Mouse (Mus musculus) embryonic facial prominence, embryonic 11.5 days (tissue): ENCODE measurements at regions not wholly inside any gene's neighbourhood (a gene's known extent, or its start where the extent isn't known, plus 50 kb on each side); places are given as distances from the start of the nearest gene placed in this dataset.
A peak's percentile ranks its signal among the peaks of the same experiment; 100 is the strongest.

Source experiments
- ATAC-seq: fragments of 200-750 bp; cut with Nextera tagmentation; replicated peaks from 2 replicates; pipeline ENCODE4 v1.8.0; 2017; ENCODE audit warnings: low read depth; ENCODE audit not compliant: insufficient number of reproducible peaks, low FRiP score, low TSS enrichment
- DNase-seq: peaks from one replicate; pipeline ENCODE4 v3.0.0-alpha.2; 2015; ENCODE audit warnings: low spot score
- H3K27ac ChIP-seq: fragments of 300-500 bp; sonication (generic); replicated peaks from 2 replicates; pipeline ENCODE4 v1.5.1; 2014; ENCODE audit warnings: mild to moderate bottlenecking, low read depth, low read length, control low read depth
- H3K27me3 ChIP-seq: fragments of 300-500 bp; sonication (generic); 2 replicates; pipeline ENCODE4 v1.6.1; 2014; ENCODE audit warnings: mild to moderate bottlenecking, low read length, moderate library complexity, mixed read lengths; ENCODE audit not compliant: control insufficient read depth, insufficient read depth
- H3K36me3 ChIP-seq: fragments of 300-500 bp; sonication (generic); replicated peaks from 2 replicates; pipeline ENCODE4 v1.6.1; 2014; ENCODE audit warnings: low read depth, mild to moderate bottlenecking, low read length, moderate library complexity, mixed read lengths; ENCODE audit not compliant: control insufficient read depth, insufficient read depth
- H3K4me1 ChIP-seq: fragments of 300-500 bp; sonication (generic); 2 replicates; pipeline ENCODE4 v1.6.1; 2014; ENCODE audit warnings: low read length, mixed read lengths; ENCODE audit not compliant: control insufficient read depth, insufficient read depth
- H3K4me2 ChIP-seq: fragments of 300-500 bp; sonication (generic); 2 replicates; pipeline ENCODE4 v1.6.1; 2014; ENCODE audit warnings: low read depth, mild to moderate bottlenecking, control low read depth, low read length, moderate library complexity
- H3K4me3 ChIP-seq: fragments of 300-500 bp; sonication (generic); 2 replicates; pipeline ENCODE4 v1.5.1; 2014; ENCODE audit warnings: low read depth, low read length, control low read depth
- H3K9ac ChIP-seq: fragments of 300-500 bp; sonication (generic); replicated peaks from 2 replicates; pipeline ENCODE4 v1.6.1; 2014; ENCODE audit warnings: mild to moderate bottlenecking, control low read depth, low read length
- H3K9me3 ChIP-seq: fragments of 300-500 bp; sonication (generic); replicated peaks from 2 replicates; pipeline ENCODE4 v1.6.1; 2016; ENCODE audit warnings: mild to moderate bottlenecking, low read length, inconsistent platforms, mixed read lengths; ENCODE audit not compliant: control insufficient read depth
- WGBS: fragments of 180-500 bp; shearing (Covaris S2); extraction: QIAGEN DNeasy Blood & Tissue Kit; methylation state at CpG from one replicate; pipeline ENCODE4 v1.1.7; 2014; 5-methylcytosine and 5-hydroxymethylcytosine counted together

DNA sequence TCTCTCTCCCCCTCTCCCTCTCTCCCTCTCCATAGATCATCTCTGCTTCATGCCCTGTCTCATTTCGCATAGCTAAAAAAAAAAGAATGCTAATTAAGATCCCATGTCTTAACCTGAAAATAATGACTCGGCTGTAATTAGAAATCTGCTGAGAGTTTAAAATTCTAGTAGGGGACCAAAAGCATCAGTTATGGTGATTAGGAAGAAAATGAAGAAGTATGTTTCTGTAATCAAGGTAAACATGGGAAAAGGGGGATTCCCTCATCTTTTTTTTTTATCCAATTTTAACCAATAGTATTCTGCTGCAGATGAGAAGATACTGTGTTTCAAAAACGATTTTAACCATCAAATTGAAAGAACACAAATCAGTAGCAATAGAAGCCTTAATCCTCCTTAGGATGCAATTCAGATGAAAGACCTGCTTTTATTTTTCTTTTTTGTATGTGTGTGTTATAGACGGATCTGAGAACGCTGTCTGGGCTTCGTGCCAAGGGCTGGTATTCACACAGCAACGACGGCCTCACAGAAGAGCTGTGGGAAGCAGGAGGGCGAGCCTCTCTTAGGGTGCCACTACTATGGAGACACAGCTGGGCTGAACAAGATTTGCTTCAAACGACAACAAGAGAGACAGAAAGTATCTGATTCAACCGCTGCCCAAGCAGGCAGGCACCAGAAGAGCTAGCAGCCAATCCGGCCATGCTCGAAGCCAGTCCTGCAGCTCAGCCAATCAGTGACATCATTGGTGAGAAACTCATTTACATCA, 223.2 kb downstream of the Usp25 start:
- Histone ChIP-seq H3K4me1 (no peaks in the 10 kb centered on the region), H3K4me2 (no peak overlapping the region), H3K36me3 (no peaks in the 10 kb centered on the region), H3K27me3 (no peaks in the 10 kb centered on the region), H3K27ac (no peak overlapping the region), H3K4me3 (no peak overlapping the region), H3K9me3 (no peaks in the 10 kb centered on the region), H3K9ac (no peak overlapping the region)
- 53% methylated on average over 13 of the region's 13 CpGs for WGBS
- DNase-seq (peak; percentile 43), ATAC-seq (peak; percentile 85)

DNA sequence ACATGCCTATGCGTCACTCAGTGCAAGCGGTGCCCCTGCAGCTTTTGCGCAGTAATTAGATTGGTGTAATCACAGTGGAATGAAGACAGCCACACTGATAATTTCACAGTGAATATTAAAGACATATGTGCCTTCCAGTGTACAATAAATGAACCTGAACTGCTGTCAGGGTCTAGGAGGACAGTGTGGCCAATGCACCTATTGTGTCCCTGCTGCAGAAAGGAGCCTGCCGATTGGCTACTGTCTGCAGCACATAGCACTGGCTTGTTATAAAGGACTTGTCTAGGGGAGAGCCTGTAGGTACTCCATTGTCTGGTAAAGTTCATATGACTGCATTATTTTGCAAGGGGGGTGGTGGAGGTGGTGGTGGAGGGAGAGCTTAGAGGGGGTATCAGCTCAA, 222.5 kb downstream of the Usp25 start:
- DNase-seq = peak; percentile 21
- Histone ChIP-seq H3K27me3 (no peaks in the 10 kb centered on the region), H3K4me2 (no peak overlapping the region), H3K27ac (no peak overlapping the region), H3K36me3 (no peaks in the 10 kb centered on the region), H3K4me1 (no peaks in the 10 kb centered on the region), H3K9ac (no peak overlapping the region), H3K9me3 (no peaks in the 10 kb centered on the region), H3K4me3 (no peak overlapping the region)
- ATAC-seq = peak; percentile 87
- 55% methylated on average over 4 of the region's 4 CpGs for WGBS

DNA sequence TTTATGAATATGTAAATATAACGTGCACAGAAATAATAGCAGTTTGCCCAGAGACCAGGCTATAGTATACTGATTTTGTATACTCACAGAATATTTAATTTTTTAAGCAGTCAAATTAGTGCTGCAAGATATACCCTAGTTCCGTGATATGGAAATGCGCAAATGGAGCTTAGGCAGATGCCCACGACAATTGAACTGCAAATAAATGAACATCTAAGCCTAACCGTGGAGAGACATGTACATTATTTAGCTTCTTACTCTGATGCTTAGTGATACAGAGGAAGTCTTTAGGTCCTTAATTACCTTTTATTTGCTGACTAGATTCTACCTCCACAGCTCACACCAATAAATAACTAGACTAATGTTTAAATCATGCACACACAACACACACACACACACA, 221.9 kb downstream of the Usp25 start:
- Histone ChIP-seq H3K4me2 (no peak overlapping the region), H3K9ac (no peak overlapping the region)

More for the DNA sequence above, 221.9 kb downstream of the Usp25 start:
- Histone ChIP-seq H3K9me3 (no peaks in the 10 kb centered on the region), H3K27ac (no peak overlapping the region), H3K4me3 (no peak overlapping the region), H3K36me3 (no peaks in the 10 kb centered on the region), H3K27me3 (no peaks in the 10 kb centered on the region), H3K4me1 (no peaks in the 10 kb centered on the region)
- WGBS = 89% methylated on average over 5 of the region's 5 CpGs
- ATAC-seq (no peak), DNase-seq (no peak)
